Mouse (Mus musculus) left cerebral cortex, adult 2 months (tissue): ENCODE data around the gene Fbxl2. TPM values are rescaled to one million over a fixed set of nuclear protein-coding genes. Genes with fewer than 3 reads are reported as not detected.

Experiments
- DNase-seq, 2 experiments: peaks; one replicate each; pipeline ENCODE4 v3.0.0; 2021 to 2022; ENCODE audit warnings: low spot score in 2 of 2, mixed read lengths in 1 of 2; ENCODE audit errors: extremely low spot score in 1 of 2
- H3K27ac ChIP-seq: fragments of 200-600 bp; 2 replicates; pipeline ENCODE4 v1.8.1; 2022
- H3K4me3 ChIP-seq: fragments of 200-600 bp; 2 replicates; pipeline ENCODE4 v1.8.1; 2022
- CTCF ChIP-seq: fragments of 200-600 bp; IDR thresholded peaks from 2 replicates; pipeline ENCODE4 v1.8.1; 2022; ENCODE audit warnings: antibody characterized with exemption, mild to moderate bottlenecking, moderate library complexity
- intact Hi-C: fragments of 180-260 bp; cut with DNase I; formaldehyde crosslinking; loops from one replicate; pipeline ENCODE4 v1.15.1; 2025
- total RNA-seq, 2 experiments: library from RNA; stranded (reverse); gene quantifications; 2 replicates each; pipeline ENCODE4 v1.2.3; 2021

Fbxl2 gene
- total RNA-seq, 2 experiments from 2014 or later, result 57.4 to 59.4 TPM

- TF ChIP-seq CTCF, result peak; percentile 46
- no peak for DNase-seq
- no peak overlapping the region for H3K27ac ChIP-seq
- H3K4me3 ChIP-seq, result no peak overlapping the region
- intact Hi-C loops, result no loop called here
These were observed 30.3 kb downstream of the Fbxl2 start for GRCm38 (mm10) chr9:114015724-114016123.

GRCm38 (mm10) chr9:114014034-114014433 lies 32.0 kb downstream of the Fbxl2 start:
- no peak overlapping the region for H3K4me3 ChIP-seq
- no peak for TF ChIP-seq CTCF
- H3K27ac ChIP-seq, result no peak overlapping the region
- intact Hi-C loops, result no loop called here
- no peak for DNase-seq

DNA sequence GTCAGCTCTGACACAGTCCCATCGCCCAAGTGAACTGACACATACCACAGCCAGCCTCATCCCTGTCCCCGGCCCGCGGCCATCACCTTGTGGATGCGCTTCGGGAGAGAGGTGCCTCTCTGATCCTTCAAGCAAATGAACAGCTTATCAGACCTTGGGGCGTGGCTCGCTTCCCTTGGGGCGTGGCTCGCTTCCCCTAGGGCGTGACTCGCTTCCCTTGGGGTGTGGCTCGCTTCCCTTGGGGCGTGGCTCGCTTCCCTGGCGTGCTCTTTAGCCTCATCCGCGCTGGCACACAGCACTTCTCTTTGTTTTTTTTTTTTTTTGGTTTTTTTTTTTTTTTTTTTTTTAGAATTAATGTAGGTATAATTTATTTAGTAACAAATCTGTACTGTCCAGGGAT lies 34.8 kb downstream of the Fbxl2 start:
- no peak overlapping the region for H3K27ac ChIP-seq
- intact Hi-C loops, result no loop called here
- DNase-seq, result no peak
- no peak for TF ChIP-seq CTCF
- no peak overlapping the region for H3K4me3 ChIP-seq

DNA sequence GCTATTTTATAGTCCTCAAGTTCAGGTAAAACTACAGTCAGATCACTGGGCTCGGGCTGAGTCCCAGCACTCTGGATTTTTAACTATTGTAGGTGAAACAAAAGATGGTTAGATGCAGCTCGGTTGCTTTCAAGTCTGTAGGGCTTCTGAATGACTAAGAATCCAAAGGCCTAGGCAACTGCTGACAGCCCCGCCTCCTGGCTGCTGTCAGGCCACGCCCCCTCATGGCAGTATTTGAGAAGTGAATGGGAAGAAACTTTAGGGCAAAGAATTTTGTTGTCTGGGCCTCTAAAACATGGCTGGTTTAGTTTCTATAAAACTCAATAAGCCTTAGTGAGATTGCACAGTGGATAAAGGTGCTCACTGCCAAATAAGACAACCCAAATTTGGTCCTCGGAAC lies 36.5 kb downstream of the Fbxl2 start:
- TF ChIP-seq CTCF, result no peak
- no peak overlapping the region for H3K4me3 ChIP-seq
- no peak for DNase-seq
- no peak overlapping the region for H3K27ac ChIP-seq
- intact Hi-C loops, result no loop called here

DNA sequence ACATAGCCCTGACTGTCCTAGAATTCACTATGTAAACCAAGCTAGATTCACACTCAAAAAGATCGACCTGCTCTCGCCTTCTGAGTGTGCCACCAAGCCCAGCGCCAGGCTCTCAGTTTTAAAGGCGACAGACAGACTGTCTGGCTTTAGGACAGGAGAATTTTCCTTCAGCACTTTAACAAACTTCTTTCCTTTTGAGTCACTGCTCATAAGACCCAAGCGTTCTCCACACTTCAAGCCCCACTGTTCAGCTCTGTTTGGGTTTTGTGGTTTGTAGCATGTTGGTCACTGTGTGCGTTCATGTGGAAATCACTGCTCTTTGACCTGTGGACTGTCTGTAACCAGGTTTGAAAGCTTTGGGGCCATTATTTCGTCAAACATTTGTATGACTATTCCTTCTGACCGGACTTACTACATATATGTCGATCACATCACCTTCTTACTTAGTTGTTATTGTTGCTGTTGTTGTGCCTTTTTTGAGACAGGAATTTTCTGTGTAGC lies 38.1 kb downstream of the Fbxl2 start:
- no peak for TF ChIP-seq CTCF
- intact Hi-C loops, result no loop called here
- Histone ChIP-seq H3K27ac (no peak overlapping the region), H3K4me3 (no peak overlapping the region)
- no peak for DNase-seq

GRCm38 (mm10) chr9:114006801-114007200 lies 39.2 kb downstream of the Fbxl2 start:
- TF ChIP-seq CTCF, result no peak; the same call in 1 of the 2 replicates

DNA sequence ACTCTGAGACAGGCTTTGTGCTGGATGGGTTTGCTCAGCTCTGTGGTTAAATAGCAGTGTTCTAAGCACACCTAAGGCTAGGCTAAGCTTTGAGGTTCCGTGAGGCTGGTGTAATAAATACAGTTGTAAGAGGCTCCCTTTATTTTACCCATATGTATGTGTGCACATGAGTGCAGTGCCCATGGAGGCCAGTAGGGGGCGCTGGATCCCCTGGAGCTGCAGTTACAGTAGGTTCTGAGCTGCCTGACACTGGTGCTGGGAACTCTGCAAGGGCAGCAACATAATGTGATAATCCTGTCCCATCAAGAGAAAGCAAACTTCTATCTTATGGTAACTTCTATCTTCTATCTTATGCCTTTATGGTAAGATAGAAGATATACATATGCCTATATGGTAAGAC lies 47.7 kb downstream of the Fbxl2 start:
- Histone ChIP-seq H3K4me3 (no peak overlapping the region), H3K27ac (no peak overlapping the region)
- no peak for DNase-seq
- TF ChIP-seq CTCF, result peak; percentile 40
- intact Hi-C loops, result no loop called here

More at GRCm38 (mm10) chr9:114006801-114007200, 39.2 kb downstream of the Fbxl2 start:
- intact Hi-C loops, result no loop called here
- DNase-seq, result no peak
- Histone ChIP-seq H3K4me3 (no peak overlapping the region), H3K27ac (no peak overlapping the region)

DNA sequence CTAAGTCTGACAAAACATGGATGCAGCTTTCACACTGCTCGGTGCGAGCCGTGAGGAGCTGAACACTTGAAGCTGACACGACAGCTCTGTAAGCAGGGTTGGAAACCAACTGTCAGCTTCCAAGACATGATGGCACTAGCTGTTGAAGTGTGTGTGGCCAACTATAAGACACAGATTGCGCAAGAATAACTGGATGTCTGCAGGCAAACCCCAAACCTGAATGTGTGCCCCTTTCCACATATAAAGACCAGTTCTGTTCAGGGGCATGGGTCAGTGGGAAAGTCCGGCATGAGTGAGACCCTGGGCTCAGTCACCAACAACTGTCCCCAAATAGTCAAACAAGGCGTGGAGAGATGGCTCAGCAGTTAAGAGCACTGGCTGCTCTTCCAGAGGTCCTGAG lies 53.2 kb downstream of the Fbxl2 start:
- DNase-seq, result no peak
- Histone ChIP-seq H3K4me3 (no peak overlapping the region), H3K27ac (no peak overlapping the region)
- intact Hi-C loops, result no loop called here
- no peak for TF ChIP-seq CTCF

- intact Hi-C loops, result loop anchor here (1.0 kb wide), 1 partner anchor 126 kb away; no protein-coding TSS in a partner anchor
- Histone ChIP-seq H3K27ac (no peak overlapping the region), H3K4me3 (no peak overlapping the region)
- peak; percentile 98 for TF ChIP-seq CTCF
- peak; percentile 79 to 86 for DNase-seq
These were observed 55.3 kb downstream of the Fbxl2 start for GRCm38 (mm10) chr9:113990547-113991248.

- TF ChIP-seq CTCF, result no peak
- H3K27ac ChIP-seq, result no peak overlapping the region
- DNase-seq, result no peak
- intact Hi-C loops, result no loop called here
- H3K4me3 ChIP-seq, result no peak overlapping the region
These were observed 60.9 kb downstream of the Fbxl2 start for GRCm38 (mm10) chr9:113984946-113985620.

DNA sequence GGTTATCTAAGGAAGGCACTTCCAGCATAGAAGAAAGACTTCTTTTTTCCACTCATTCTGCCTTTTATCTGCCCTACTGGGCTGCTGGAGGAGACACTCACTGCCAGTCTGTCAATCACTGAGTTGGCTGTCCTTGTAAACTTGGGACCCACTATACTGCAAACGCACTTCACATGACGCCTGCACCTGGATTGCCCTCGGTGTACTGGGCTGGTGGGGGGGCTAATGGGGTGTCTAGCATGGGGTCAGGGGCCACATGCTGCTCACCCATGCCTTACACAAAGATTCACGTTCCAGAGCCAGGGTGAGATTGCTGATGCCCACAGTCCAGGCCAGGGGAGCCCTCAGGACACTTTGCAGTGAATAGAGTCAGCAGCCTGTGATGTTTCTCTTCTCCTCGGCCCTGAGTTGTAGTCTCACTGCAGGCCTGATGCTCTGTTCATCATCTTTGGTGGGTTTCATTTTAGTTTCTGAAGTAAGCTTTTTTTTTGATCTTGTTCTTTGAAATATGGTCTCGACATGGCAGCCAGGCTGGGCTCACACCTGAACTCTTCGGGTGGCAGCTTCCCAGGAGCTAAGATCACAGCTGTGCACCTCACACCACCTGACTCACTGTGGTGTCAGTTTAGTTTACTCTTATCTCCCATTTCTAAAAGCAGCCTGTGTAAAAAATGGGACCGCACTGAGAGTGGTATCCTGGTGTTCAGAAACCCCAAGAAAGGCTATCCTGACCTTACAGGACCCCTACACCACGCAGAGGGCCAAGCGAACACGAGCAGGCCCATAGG lies 62.9 kb downstream of the Fbxl2 start:
- intact Hi-C loops, result no loop called here
- Histone ChIP-seq H3K4me3 (no peak overlapping the region), H3K27ac (no peak overlapping the region)
- TF ChIP-seq CTCF, result no peak
- DNase-seq, result no peak

DNA sequence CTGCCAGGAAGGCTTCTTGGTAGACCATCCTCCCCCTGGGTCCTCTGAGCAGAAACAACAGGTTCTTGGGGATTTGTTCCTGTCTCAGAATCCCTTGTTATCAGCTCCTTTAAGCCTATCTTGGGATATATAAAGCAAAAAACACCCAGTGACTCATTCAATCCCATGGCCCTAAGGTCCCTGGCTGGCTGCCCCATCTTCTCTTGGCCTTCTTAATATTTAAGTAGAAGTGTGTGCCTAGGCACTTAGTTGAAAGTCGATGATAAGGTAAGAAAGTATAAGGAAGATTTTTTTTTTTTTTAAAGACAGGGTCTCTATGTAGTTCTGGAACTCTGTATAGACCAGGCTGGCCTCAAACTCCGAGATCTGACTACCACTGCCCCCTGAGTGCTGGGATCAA lies 63.5 kb downstream of the Fbxl2 start:
- intact Hi-C loops, result no loop called here
- Histone ChIP-seq H3K27ac (no peak overlapping the region), H3K4me3 (no peak overlapping the region)
- no peak for DNase-seq
- TF ChIP-seq CTCF, result no peak
